Mouse (Mus musculus): Measurements from ENCODE around the gene 1700042G07Rik. TPM values are rescaled to one million over a fixed set of nuclear protein-coding genes. Genes with fewer than 3 reads are reported as not detected.
A peak's percentile ranks its signal among the peaks of the same experiment; 100 is the strongest.

1700042G07Rik gene
- total RNA-seq (2021): not detected

- intact Hi-C loops (cut with DNase I): no loop called here
Measured at GRCm38 (mm10) chr4:116173072-116173471, at the start of gene 1700042G07Rik, which contains the start of gene Gm49337. Gene 1700042G07Rik, plus strand, starts transcription at chr4:116173372. Gene Gm49337, plus strand, starts transcription at chr4:116173384.

GRCm38 (mm10) chr4:116123602-116124519, 49.3 kb upstream of the 1700042G07Rik start, which contains the start of the genes Rad54l and Pomgnt1:
Gene Rad54l, minus strand, starts transcription at chr4:116123690.
Gene Pomgnt1, plus strand, starts transcription at chr4:116123840.
- intact Hi-C loops (cut with DNase I): no loop called here

More at GRCm38 (mm10) chr4:116173072-116173471, at the start of gene 1700042G07Rik, which contains the start of gene Gm49337:
- DNase-seq: no peak

DNA sequence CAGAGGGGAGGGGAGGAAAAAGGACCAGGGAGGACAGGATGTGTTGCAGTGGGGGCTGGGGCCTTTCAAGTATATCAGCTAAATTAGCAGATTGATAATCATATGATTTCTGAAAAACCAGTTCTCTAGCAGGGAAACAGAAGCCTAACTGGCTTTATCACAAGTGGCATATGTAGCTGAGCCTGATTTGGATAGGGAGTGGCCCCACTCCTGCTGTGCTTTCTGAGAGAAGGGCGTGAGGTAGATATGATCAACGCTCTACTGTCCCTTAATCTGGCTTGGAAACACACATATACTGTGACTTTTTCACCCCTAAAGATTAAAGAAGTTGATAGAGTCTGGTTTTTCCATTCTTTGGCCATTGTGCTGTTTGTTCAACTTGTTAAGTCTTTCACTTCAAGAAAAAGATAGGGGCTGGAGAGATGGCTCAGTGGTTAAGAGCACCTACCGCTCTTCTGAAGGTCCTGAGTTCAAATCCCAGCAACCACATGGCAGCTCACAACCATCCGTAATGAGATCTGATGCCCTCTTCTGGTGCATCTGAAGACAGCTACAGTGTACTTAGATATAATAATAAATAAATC, 47.3 kb upstream of the 1700042G07Rik start:
- intact Hi-C loops (cut with DNase I): no loop called here
- DNase-seq: no peak

More at GRCm38 (mm10) chr4:116123602-116124519, 49.3 kb upstream of the 1700042G07Rik start, which contains the start of the genes Rad54l and Pomgnt1:
- peak; percentile 89 to 91 for DNase-seq

GRCm38 (mm10) chr4:116127956-116128355, 45.2 kb upstream of the 1700042G07Rik start:
- intact Hi-C loops (cut with DNase I): no loop called here
- DNase-seq: no peak

DNA sequence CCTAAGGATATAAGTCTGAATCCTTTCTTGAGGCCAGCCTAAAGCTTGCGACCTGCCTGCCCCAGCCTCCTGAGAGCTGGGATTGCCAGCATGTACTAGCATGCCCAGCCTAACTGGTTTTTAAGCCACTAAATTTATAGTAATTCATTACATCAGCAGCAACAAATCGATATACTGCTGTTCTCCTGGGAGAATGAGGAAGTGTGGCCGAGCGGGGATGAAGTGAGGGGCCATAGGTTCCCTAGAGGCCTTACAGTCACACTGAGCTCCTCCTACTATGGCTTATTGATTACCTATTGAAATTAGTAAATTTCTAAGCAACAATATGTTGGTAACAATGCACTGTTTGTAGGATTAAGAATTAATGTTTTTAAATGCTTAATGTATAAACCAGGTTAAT, 40.0 kb upstream of the 1700042G07Rik start:
- intact Hi-C loops (cut with DNase I): no loop called here
- no peak for DNase-seq

- intact Hi-C loops (cut with DNase I): loop anchor here (2.0 kb wide), 1 partner anchor 32 kb away; the partner anchor contains the start of gene Tspan1
- DNase-seq: peak; percentile 24 to 34
Measured at GRCm38 (mm10) chr4:116134990-116135389, 38.2 kb upstream of the 1700042G07Rik start.

GRCm38 (mm10) chr4:116137421-116137996, 35.7 kb upstream of the 1700042G07Rik start:
- intact Hi-C loops (cut with DNase I): no loop called here

GRCm38 (mm10) chr4:116140801-116141574, 32.2 kb upstream of the 1700042G07Rik start:
- intact Hi-C loops (cut with DNase I): no loop called here
- no peak for DNase-seq

More at GRCm38 (mm10) chr4:116137421-116137996, 35.7 kb upstream of the 1700042G07Rik start:
- peak in 1 of 2 experiments; percentile 26 for DNase-seq

DNA sequence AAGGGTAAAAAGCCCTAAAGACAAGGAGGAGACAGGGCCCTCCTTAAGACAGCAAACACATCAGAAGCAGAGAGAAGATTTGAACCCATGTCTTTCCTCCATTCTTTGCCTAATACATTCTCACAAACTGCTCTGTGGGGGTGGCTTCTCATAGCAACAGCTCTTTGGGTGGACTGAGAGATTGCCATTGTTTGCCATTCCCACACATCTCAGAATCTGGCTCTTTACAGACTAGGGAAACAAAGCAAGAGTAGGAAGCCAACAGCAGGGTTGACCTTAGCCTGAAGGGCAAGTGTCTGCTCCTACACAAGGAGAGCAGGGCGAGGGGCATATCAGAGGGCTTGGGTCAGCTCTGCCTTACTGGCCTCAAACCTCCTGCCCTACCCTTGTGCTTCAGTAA, 31.4 kb upstream of the 1700042G07Rik start:
- no peak for DNase-seq
- intact Hi-C loops (cut with DNase I): no loop called here

- intact Hi-C loops (cut with DNase I): no loop called here
- no peak for DNase-seq
Measured at GRCm38 (mm10) chr4:116142269-116142668, 30.9 kb upstream of the 1700042G07Rik start.

GRCm38 (mm10) chr4:116143317-116143811, 29.8 kb upstream of the 1700042G07Rik start:
- intact Hi-C loops (cut with DNase I): no loop called here
- DNase-seq: peak in 1 of 2 experiments; percentile 43

DNA sequence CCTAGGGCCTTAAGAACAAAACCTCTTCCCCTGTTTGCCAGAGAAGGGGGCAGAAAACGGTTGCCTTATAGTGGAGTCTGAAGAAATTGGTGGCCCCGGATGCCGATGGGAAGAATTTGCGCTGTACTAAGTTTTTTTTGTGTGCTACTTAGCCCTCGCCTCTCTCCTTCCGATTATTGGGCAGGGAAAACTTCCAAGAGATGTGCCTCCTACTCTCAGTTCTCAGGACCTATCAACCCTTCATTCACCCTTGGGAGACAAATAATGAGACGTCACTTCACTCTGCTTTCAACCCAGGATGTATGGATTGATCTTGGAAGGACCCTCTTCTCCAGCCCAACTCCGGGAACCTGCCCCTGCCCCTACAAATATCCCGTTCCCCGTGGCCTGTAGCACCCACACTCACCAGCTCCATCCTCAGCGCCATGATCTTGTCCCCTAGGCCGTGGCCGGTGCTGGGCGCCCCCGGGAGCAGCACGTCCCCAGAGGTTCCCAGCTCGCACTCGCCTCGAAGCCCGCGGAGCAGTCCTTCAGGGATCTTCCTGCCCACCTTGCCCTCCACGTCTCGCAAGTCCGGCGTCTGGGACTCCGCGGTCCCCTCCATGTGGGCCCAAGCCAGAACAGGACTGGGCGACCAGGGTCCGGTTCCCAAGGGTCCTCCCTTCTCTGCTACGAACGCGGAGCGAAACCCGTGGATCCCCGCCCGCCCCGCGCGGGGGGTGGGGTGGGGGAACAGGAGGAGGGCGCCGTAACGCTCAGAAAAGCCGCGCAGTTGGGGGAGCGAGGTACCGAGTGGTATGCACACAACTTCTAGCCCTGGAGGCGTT, 29.1 kb upstream of the 1700042G07Rik start:
- intact Hi-C loops (cut with DNase I): no loop called here
- DNase-seq: peak; percentile 75 to 76

DNA sequence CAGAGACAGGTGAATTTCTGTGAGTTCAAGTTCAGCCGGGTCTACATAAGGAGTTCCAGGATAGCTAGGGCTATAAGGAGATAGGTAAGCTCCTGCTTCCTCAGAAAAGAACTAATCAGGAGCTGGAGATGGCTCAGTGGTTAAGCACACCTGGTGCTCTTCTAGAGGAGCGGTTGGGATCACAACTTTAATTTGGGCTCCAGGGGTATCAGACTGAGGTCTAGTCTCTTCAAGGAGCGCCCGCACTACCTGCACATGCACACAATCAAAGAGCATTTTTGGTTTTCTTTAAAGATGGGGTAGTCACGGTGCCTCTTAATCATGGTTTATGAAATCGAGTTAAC, 23.4 kb upstream of the 1700042G07Rik start:
- intact Hi-C loops (cut with DNase I): no loop called here
- no peak for DNase-seq

GRCm38 (mm10) chr4:116150156-116150861, 22.9 kb upstream of the 1700042G07Rik start:
- intact Hi-C loops (cut with DNase I): no loop called here
- DNase-seq: peak; percentile 73 to 75

GRCm38 (mm10) chr4:116150862-116151221, 22.3 kb upstream of the 1700042G07Rik start:
- no peak for DNase-seq
- intact Hi-C loops (cut with DNase I): no loop called here

GRCm38 (mm10) chr4:116151238-116151637, 21.9 kb upstream of the 1700042G07Rik start, which contains the start of gene Lurap1:
Gene Lurap1, minus strand, starts transcription at chr4:116151338.
- no peak for DNase-seq
- intact Hi-C loops (cut with DNase I): no loop called here

GRCm38 (mm10) chr4:116152702-116153101, 20.5 kb upstream of the 1700042G07Rik start:
- intact Hi-C loops (cut with DNase I): no loop called here
- DNase-seq: no peak

DNA sequence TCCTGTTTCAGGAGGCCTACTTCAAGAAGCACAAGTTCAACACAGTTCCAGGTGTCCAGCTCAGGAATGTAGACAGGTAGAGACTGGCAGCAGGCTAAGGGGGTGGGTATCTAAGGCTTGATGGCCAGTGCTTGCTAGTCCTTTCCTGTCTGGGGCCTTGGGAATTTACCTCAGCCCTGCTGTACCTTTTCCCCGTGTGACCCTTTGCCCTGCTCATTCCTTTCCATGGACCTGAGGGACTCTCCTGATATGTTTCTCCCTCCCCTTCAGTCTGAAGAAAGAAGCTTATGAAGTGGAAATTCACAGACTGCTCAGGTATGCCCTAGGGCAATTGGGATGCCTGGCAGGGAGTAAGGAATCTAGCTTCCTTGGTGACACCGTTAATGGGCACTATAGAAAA, 15.3 kb upstream of the 1700042G07Rik start:
- intact Hi-C loops (cut with DNase I): no loop called here
- DNase-seq: no peak

Measured in heart, postnatal 10 days (tissue).